Mouse (Mus musculus) left cerebral cortex, postnatal 14 days (tissue): ENCODE data around the gene Efna5. TPM values are rescaled to one million over a fixed set of nuclear protein-coding genes. Genes with fewer than 3 reads are reported as not detected.
A peak's percentile ranks its signal among the peaks of the same experiment; 100 is the strongest.

Experiments used
- DNase-seq, 2 experiments: peaks; one replicate each; pipeline ENCODE4 v3.0.0; 2021 to 2022; ENCODE audit warnings: low spot score in 2 of 2, mixed read lengths in 1 of 2
- intact Hi-C: fragments of 180-260 bp; cut with DNase I; formaldehyde crosslinking; loops from one replicate; pipeline ENCODE4 v1.15.1; 2025
- total RNA-seq, 2 experiments: library from RNA; stranded (reverse); gene quantifications; 2 replicates each; pipeline ENCODE4 v1.2.3; 2021

Efna5 gene
- total RNA-seq, 2 experiments from 2014 or later = 45.0 to 50.8 TPM

GRCm38 (mm10) chr17:62766705-62767104 lies 114.4 kb downstream of the Efna5 start:
- intact Hi-C loops = no loop called here
- DNase-seq = no peak

- intact Hi-C loops = no loop called here
- DNase-seq = no peak
Measured at GRCm38 (mm10) chr17:62765165-62765564, 116.0 kb downstream of the Efna5 start.

- intact Hi-C loops = no loop called here
- DNase-seq = no peak
Measured at GRCm38 (mm10) chr17:62756951-62757350, 124.2 kb downstream of the Efna5 start.

- DNase-seq = no peak
- intact Hi-C loops = no loop called here
Measured at GRCm38 (mm10) chr17:62755635-62756034, 125.5 kb downstream of the Efna5 start.

GRCm38 (mm10) chr17:62754638-62755037 lies 126.5 kb downstream of the Efna5 start:
- intact Hi-C loops = no loop called here
- DNase-seq = peak in 1 of 2 experiments; percentile 23

GRCm38 (mm10) chr17:62752381-62752889 lies 128.7 kb downstream of the Efna5 start:
- DNase-seq = no peak

GRCm38 (mm10) chr17:62750647-62751046 lies 130.5 kb downstream of the Efna5 start:
- DNase-seq = no peak
- intact Hi-C loops = no loop called here

More at GRCm38 (mm10) chr17:62752381-62752889, 128.7 kb downstream of the Efna5 start:
- intact Hi-C loops = no loop called here

GRCm38 (mm10) chr17:62748803-62749619 lies 132.1 kb downstream of the Efna5 start:
- DNase-seq = no peak
- intact Hi-C loops = no loop called here

GRCm38 (mm10) chr17:62747381-62747780 lies 133.7 kb downstream of the Efna5 start:
- intact Hi-C loops = no loop called here
- DNase-seq = peak in 1 of 2 experiments; percentile 19

GRCm38 (mm10) chr17:62746827-62747226 lies 134.3 kb downstream of the Efna5 start:
- no peak for DNase-seq
- intact Hi-C loops = no loop called here

- intact Hi-C loops = no loop called here
- DNase-seq = no peak
Measured at GRCm38 (mm10) chr17:62745286-62745685, 135.8 kb downstream of the Efna5 start.

GRCm38 (mm10) chr17:62744239-62744638 lies 136.9 kb downstream of the Efna5 start:
- DNase-seq = no peak
- intact Hi-C loops = no loop called here

- intact Hi-C loops = no loop called here
- no peak for DNase-seq
Measured at GRCm38 (mm10) chr17:62741702-62742101, 139.4 kb downstream of the Efna5 start.

GRCm38 (mm10) chr17:62741020-62741419 lies 140.1 kb downstream of the Efna5 start:
- DNase-seq = no peak
- intact Hi-C loops = no loop called here

GRCm38 (mm10) chr17:62739993-62740392 lies 141.1 kb downstream of the Efna5 start:
- intact Hi-C loops = no loop called here
- DNase-seq = no peak

GRCm38 (mm10) chr17:62737404-62737803 lies 143.7 kb downstream of the Efna5 start:
- intact Hi-C loops = no loop called here
- DNase-seq = no peak

GRCm38 (mm10) chr17:62735943-62736342 lies 145.2 kb downstream of the Efna5 start:
- intact Hi-C loops = no loop called here
- DNase-seq = no peak

- intact Hi-C loops = no loop called here
- DNase-seq = no peak
Measured at GRCm38 (mm10) chr17:62734901-62735300, 146.2 kb downstream of the Efna5 start.

- intact Hi-C loops = no loop called here
- no peak for DNase-seq
Measured at GRCm38 (mm10) chr17:62734067-62734466, 147.1 kb downstream of the Efna5 start.

- no peak for DNase-seq
- intact Hi-C loops = no loop called here
Measured at GRCm38 (mm10) chr17:62729754-62730470, 151.2 kb downstream of the Efna5 start.
